Mouse (Mus musculus): ENCODE results near the gene Casp14.
"Not testable (repeated sequence)": the region's sequence is repeated elsewhere in the genome, so short reads cannot be mapped to it uniquely, and the experiment has no call there.

Gene Casp14

GRCm38 (mm10) chr10:78686995-78687577 is 31.0 kb downstream of the Casp14 start:
- no peak for DNase-seq (ENCODE audit: extremely low read depth, insufficient read length, low spot score)

- not testable (repeated sequence) for DNase-seq (ENCODE audit: extremely low read depth, insufficient read length, low spot score)
Observed at GRCm38 (mm10) chr10:78670121-78670520, 48.0 kb downstream of the Casp14 start.

- DNase-seq (ENCODE audit: extremely low read depth, insufficient read length, low spot score): not testable (repeated sequence)
Observed at GRCm38 (mm10) chr10:78666696-78667095, 51.4 kb downstream of the Casp14 start.

- no peak for DNase-seq (ENCODE audit: extremely low read depth, insufficient read length, low spot score)
Observed at GRCm38 (mm10) chr10:78664546-78664945, 53.5 kb downstream of the Casp14 start.
